Mouse (Mus musculus) retina, postnatal 7 days (tissue): ENCODE measurements around the gene Gm42417.
A peak's percentile ranks its signal among the peaks of the same experiment; 100 is the strongest.

Source experiments
- DNase-seq: peaks from one replicate; pipeline ENCODE4 v3.0.0-alpha.2; 2012; ENCODE audit warnings: low read depth, low spot score

The Gm42417 gene

DNA sequence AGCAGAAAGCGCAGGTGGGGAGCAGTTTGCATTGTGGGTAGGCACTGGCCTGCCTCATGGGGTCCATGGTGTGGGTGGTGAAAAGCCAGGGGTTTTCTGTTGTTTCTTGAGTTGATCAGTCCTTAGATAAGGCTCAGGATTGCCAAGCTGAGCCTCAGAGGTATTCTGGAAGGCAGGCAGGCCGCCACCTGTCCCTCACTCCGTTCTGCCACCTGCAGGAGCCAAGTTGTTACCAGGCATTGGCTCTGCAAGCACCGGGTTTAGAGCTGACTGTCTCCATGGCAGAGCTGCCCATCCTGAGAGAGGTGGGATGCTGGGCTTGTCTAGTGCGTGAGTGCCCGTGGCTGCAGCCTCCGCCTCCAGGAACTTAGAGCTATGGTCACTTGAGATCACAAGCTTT lies 17.0 kb downstream of the Gm42417 start:
- no peak for DNase-seq

- DNase-seq = no peak
These were observed 19.6 kb downstream of the Gm42417 start for GRCm38 (mm10) chr1:36519626-36520025.

DNA sequence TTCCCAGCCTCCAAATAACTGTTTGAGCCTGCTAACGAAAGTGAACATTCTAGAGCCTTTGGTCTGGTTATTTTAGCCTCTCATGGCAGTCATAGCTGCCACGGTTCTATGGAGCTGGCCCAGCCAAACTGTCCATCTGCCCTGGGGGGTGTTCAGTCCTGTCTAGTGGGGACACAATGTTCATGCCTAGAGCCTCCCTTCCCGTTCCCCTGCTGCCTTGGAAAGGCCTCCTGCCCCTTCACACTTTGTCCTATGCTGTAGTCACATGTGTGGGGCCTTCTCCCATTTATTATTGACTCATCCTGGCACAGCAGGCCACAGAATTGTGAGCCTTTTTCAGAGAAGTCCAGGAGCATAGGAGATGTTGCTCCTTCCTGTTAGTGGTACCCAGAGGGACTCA lies 21.0 kb downstream of the Gm42417 start:
- no peak for DNase-seq

DNA sequence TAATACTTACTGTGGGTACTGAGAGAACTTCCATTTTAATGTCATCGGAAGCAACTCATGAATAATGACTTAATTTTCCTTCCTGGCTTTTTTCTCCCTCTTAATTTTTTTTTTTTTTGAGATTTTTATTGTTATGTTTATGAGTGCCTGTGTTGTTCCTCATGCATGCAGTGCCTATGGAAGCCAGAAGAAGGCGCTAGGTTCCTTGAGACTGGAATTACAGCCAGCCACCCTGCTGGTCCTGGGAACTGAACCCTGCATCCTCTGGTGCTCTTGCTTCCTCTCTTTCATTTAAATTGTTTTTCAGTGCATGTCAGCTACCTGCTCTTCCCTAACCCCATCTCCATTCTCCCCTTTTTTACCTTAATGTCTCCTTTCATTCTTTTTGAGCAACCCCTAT lies 25.5 kb downstream of the Gm42417 start:
- no peak for DNase-seq

DNA sequence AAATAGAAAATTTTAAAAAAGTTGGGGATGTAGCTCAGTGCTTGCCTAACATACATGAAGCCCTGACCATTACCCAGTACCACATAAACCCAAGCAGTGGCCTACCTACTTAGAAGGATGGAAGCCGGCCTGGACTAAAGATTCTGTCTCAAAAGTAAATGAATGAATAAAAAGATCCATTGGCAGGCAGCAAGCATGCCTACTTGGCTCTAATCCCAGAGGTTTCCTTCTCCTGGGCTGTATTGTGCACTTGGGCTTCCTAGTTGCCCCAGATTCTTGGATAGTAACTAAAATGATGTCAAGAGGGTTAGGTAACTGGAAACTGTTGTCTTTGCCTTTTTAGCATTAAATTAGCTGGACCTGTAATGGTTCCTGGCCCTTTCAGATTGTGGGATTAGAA lies 25.9 kb downstream of the Gm42417 start:
- DNase-seq = no peak

GRCm38 (mm10) chr1:36512966-36513280 lies 26.3 kb downstream of the Gm42417 start:
- no peak for DNase-seq

DNA sequence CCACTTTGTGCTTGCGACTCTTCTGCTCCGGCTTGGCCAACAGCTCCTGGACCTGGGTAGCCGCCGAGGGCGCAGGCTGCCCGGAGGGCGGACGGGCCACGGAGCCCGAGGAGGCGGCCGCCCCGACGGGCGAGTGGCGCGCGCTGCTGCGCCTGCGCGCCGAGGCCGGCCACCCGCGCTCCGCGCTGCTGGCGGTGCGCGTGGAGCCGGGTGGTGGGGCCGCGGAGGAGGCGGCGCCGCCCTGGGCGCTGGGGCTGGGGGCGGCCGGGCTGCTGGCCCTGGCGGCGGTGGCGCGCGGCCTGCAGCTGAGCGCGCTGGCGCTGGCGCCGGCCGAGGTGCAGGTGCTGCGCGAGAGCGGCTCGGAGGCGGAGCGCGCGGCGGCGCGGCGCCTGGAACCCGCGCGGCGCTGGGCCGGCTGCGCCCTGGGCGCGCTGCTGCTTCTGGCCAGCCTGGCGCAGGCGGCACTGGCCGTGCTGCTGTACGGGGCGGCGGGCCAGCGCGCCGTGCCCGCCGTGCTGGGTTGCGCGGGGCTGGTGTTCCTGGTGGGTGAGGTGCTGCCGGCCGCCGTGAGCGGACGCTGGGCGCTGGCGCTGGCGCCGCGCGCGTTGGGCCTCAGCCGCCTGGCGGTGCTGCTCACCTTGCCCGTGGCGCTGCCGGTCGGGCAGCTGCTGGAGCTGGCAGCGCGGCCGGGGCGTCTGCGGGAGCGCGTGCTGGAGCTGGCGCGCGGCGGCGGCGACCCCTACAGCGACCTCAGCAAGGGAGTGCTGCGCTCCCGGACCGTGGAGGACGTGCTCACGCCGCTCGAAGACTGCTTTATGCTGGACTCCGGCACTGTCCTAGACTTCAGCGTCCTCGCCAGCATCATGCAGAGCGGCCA lies 26.9 kb downstream of the Gm42417 start:
- DNase-seq = no peak

GRCm38 (mm10) chr1:36511289-36512021 lies 27.8 kb downstream of the Gm42417 start, which contains the start of gene Cnnm3:
Cnnm3 (plus strand) TSS chr1:36511867.
- DNase-seq = peak; percentile 99

DNA sequence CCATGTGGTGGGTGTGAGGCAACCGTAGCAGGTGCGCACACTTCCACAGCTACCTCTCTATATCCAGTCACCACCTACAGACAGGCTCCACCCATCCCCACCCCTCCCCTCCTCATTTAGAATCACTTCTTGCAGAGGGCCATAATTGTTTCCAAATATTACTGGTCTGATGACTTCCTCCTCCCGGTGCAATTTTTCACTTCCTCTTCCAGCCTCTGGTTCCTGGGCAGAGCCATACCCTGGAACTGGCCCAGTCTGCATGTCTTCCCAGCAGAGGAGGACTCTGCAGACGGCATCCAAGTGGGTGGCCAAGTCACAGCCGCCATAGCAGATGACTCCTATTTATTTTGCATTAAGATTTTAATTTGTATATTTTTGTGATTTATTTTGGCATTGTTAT lies 31.0 kb downstream of the Gm42417 start:
- DNase-seq = no peak

DNA sequence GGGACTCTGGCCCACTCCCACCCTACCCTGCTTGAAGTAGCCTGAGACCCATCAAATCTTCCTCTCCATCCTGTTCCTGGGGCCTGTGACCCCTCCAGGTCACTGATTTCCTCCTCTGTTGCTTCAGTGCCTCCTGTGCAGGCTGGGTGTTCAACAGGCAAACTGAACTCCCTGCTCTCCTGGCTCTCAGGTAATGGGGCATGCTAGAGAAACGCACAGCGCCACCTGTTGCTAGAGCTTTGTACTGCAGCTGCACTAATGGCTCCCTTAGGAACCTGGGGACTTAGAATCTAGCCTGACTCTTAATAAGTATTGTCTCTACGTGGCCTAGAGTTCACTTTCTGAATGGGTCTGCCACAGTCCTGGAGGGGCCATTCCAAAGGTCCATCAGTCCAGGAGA lies 38.0 kb downstream of the Gm42417 start:
- DNase-seq = peak; percentile 75

DNA sequence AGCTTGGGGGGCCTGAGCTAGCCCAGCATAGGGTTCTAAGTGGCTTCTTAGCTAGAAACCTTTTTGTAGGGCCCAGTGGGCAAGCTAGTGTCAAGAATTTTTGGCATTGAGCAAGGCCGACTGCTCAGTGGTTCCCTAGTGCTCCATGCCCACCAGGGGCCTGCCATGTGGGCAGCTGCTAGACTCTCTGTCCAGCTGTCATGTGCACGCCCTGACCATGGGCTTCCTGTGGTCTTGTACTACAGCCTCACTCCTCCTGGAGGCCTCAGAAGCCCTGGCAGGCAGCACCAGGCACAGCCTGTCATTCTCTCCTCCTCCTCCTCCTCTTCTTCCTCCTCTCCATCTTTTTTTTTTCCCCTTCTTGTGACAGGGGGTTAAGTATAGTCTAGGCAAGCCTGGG lies 41.9 kb downstream of the Gm42417 start:
- no peak for DNase-seq

- DNase-seq = no peak
These were observed 42.5 kb downstream of the Gm42417 start for GRCm38 (mm10) chr1:36496719-36497118.

DNA sequence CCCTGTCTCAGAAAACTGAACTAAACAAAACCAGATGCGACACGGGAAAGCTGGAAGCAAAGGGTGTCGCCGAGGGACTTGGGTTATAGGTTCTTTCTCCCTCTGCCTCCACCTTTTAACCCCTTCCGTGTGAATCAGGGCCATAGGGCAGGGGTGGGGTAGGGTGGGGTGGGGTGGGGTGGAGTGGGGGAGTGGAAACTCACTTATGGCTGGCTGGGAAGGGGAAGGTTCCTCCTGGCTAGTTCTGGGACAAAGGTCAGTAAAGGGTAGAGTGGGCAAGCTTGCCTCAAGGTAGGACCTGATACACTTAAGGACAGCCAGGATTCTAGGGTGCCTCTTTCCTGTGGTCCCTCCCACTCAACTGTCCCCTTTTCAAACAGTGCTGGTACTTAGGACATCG lies 45.9 kb downstream of the Gm42417 start:
- DNase-seq = no peak

GRCm38 (mm10) chr1:36492416-36493139 lies 46.7 kb downstream of the Gm42417 start:
- DNase-seq = peak; percentile 76

GRCm38 (mm10) chr1:36489661-36490060 lies 49.6 kb downstream of the Gm42417 start:
- no peak for DNase-seq

GRCm38 (mm10) chr1:36487111-36487510 lies 52.1 kb downstream of the Gm42417 start:
- no peak for DNase-seq

DNA sequence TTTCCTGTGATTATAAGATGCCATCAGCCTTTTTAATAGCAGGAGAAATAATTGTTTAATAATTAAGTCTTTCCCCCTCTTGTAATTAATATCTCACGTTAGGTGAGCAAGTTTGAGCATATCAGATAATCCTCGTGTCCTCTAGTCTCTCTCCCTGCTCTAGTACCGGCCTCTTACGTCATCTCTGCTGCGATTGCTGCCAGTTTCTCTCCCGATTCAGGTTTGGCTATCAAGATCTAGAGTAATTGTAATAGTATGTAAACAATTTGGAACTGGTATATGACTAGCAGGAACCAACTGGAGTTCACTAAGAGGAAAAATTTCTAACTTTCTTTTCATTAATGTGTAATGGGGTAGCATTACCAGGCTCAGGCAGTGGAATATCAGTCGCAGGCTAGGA lies 54.1 kb downstream of the Gm42417 start:
- DNase-seq = no peak

GRCm38 (mm10) chr1:36483825-36484224 lies 55.4 kb downstream of the Gm42417 start:
- no peak for DNase-seq
